Comparison of ENCODE assay signal across 29 mouse cellular contexts in genomic region chr6:73059162-73059561, GRCm38 (mm10).
"Had no signal": no experiment of that assay in that cellular context is flagged by ENCODE, and none has a peak within 500 bp of the region (broad histone marks: within the 10 kb centered on the region; RNA-seq: fewer than 3 reads in every experiment).

No protein-coding gene starts in this region.

- H3K9ac ChIP-seq: limb, embryonic 12.5 days; limb, embryonic 13.5 days; limb, embryonic 15.5 days; liver, embryonic 12.5 days; liver, embryonic 13.5 days; liver, embryonic 14.5 days; liver, embryonic 15.5 days; liver, postnatal 0 days; lung, embryonic 14.5 days; lung, embryonic 15.5 days; midbrain, embryonic 12.5 days; midbrain, embryonic 13.5 days; midbrain, embryonic 15.5 days; neural tube, embryonic 12.5 days; neural tube, embryonic 13.5 days had no signal

- DNase-seq: left cerebral cortex, postnatal 4 days; liver; liver, embryonic 13.5 days; liver, postnatal 0 days; lung, adult 2 months; lung, embryonic 14.5 days; lung, postnatal 10 days; lung, postnatal 14 days; midbrain, embryonic 14.5 days had no signal

- H3K4me1 ChIP-seq: limb, embryonic 10.5 days; limb, embryonic 12.5 days; limb, embryonic 13.5 days; limb, embryonic 15.5 days; liver, embryonic 12.5 days; liver, embryonic 13.5 days; liver, embryonic 15.5 days; lung, embryonic 15.5 days; megakaryocyte, embryonic 14.5 days; midbrain, embryonic 10.5 days; midbrain, embryonic 12.5 days; midbrain, embryonic 13.5 days; midbrain, embryonic 15.5 days; neural tube, embryonic 12.5 days; neural tube, embryonic 13.5 days had no signal

- H3K27ac ChIP-seq: limb, embryonic 10.5 days; limb, embryonic 12.5 days; limb, embryonic 13.5 days; limb, embryonic 15.5 days; liver, embryonic 12.5 days; liver, embryonic 13.5 days; liver, embryonic 14.5 days; liver, embryonic 15.5 days; lung, embryonic 15.5 days; macrophage; midbrain, embryonic 10.5 days; midbrain, embryonic 12.5 days; midbrain, embryonic 13.5 days; midbrain, embryonic 15.5 days; neural tube, embryonic 12.5 days; neural tube, embryonic 13.5 days had no signal

- H3K4me2 ChIP-seq: limb, embryonic 12.5 days; limb, embryonic 13.5 days; limb, embryonic 15.5 days; liver, embryonic 11.5 days; liver, embryonic 12.5 days; liver, embryonic 13.5 days; liver, embryonic 15.5 days; lung, embryonic 14.5 days; lung, embryonic 15.5 days; midbrain, embryonic 11.5 days; midbrain, embryonic 12.5 days; midbrain, embryonic 13.5 days; midbrain, embryonic 15.5 days; neural tube, embryonic 12.5 days; neural tube, embryonic 13.5 days had no signal

- H3K4me3 ChIP-seq: limb, embryonic 10.5 days; limb, embryonic 12.5 days; limb, embryonic 13.5 days; limb, embryonic 15.5 days; liver, embryonic 12.5 days; liver, embryonic 13.5 days; liver, embryonic 15.5 days; lung, embryonic 15.5 days; megakaryocyte, embryonic 14.5 days; midbrain, embryonic 10.5 days; midbrain, embryonic 12.5 days; midbrain, embryonic 13.5 days; midbrain, embryonic 15.5 days; myocyte; neural tube, embryonic 12.5 days; neural tube, embryonic 13.5 days had no signal

- ATAC-seq: liver, embryonic 12.5 days; liver, postnatal 0 days; midbrain, embryonic 13.5 days; midbrain, embryonic 15.5 days; midbrain, embryonic 16.5 days had no signal

- H3K36me3 ChIP-seq: limb, embryonic 10.5 days; limb, embryonic 12.5 days; limb, embryonic 13.5 days; limb, embryonic 15.5 days; liver, embryonic 12.5 days; liver, embryonic 13.5 days; liver, embryonic 15.5 days; lung, embryonic 15.5 days; midbrain, embryonic 10.5 days; midbrain, embryonic 12.5 days; midbrain, embryonic 13.5 days; midbrain, embryonic 15.5 days; neural tube, embryonic 12.5 days; neural tube, embryonic 13.5 days had no signal

- H3K9me3 ChIP-seq: limb, embryonic 10.5 days; limb, embryonic 15.5 days; liver, embryonic 15.5 days; lung, embryonic 15.5 days; midbrain, embryonic 15.5 days; neural tube, embryonic 12.5 days; neural tube, embryonic 13.5 days had no signal

- H3K27me3 ChIP-seq: limb, embryonic 12.5 days; limb, embryonic 13.5 days; limb, embryonic 15.5 days; liver, embryonic 12.5 days; liver, embryonic 13.5 days; liver, embryonic 15.5 days; lung, embryonic 15.5 days; megakaryocyte, embryonic 14.5 days; midbrain, embryonic 12.5 days; midbrain, embryonic 13.5 days; midbrain, embryonic 15.5 days; neural tube, embryonic 12.5 days; neural tube, embryonic 13.5 days had no signal
